Mouse (Mus musculus) mouse trophoblast stem cell (cell line): ENCODE results near the gene Ppa1.
"Not testable (repeated sequence)": the region's sequence is repeated elsewhere in the genome, so short reads cannot be mapped to it uniquely, and the experiment has no call there.

Experiments
- in situ Hi-C, 2 experiments: fragments of 300-500 bp; cut with MseI, MboI; formaldehyde crosslinking; loops; 2 replicates in 1 of 2; 3 replicates in 1 of 2; pipeline ENCODE4 v1.15.1; 2025

Gene Ppa1

DNA sequence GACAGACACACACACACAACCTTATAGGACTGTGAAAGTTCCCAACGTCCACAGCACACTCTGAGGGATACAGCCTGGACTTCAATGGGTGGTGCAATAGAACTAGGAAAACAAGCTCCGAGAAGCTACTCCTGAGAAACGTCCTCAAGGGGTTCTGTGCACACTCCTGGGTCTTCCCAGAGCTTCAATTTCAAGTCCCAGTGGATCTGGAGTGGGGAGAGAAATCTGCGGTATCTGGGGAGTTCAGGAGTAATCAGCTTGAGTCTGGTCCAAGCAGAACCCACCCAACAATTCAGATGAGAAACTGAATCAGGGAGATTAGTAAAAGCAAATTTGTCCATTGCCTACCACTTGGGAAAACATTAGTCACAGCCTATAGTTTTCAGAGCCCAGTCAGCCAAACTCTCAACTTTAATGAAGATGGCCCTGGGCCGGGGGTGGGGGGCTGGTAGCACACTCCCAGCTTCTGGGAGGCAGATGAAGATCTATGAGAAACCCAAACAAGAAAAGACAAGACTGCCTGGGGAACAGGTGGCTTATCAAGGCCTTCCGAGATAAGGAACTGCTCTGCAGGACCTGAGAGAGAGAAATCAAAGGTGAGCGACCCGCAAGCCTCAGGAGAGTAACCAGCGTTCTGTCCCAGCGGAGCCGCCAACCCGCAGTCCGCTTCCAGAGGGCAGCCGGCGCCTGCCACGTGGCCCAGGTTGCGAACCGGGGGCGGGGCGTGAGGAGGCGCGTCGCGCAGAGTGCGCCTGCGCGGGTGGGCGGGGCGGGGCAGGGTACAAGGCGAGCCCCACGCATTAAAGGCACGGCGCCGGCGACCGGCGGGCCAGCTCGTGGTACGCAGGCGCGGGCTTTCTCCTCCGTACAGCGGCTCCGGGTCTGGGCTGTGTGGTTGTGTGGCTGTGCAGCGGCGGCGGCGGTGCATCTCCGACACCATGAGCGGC is at the start of gene Ppa1:
TSS of gene Ppa1 (plus strand) at position 763 of the 947 bp plus-strand sequence.
- in situ Hi-C loops = no loop called here

DNA sequence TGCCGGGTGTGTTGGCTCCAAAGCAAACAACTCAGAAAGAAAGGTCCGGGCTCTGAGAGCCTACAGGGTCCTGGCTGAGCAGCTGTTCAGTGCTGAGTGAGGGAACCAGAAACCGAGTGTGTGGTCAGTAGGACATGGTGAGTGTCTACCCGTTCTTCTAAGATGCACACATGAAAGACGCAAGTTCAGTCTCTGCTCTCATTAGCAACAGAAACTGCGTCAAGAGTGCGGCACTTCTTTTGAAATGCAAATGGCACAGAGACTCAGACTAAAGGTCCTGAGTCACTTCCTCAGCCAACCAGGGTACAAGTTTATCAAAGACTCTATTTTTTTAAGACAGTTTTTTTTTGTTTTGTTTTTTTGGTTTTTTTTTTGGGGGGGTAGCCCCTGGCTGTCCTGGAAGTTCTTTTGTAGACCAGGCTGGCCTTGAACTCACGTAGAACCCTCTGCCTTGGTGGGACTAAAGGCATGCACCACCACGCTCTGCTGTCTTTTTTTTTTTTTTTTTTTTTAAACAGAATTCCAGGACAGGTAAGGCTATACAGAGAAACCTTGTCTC is 48.7 kb upstream of the Ppa1 start:
- in situ Hi-C loops = loop anchor here (5.0 kb wide), 1 partner anchor 107 kb away; no protein-coding TSS in a partner anchor

DNA sequence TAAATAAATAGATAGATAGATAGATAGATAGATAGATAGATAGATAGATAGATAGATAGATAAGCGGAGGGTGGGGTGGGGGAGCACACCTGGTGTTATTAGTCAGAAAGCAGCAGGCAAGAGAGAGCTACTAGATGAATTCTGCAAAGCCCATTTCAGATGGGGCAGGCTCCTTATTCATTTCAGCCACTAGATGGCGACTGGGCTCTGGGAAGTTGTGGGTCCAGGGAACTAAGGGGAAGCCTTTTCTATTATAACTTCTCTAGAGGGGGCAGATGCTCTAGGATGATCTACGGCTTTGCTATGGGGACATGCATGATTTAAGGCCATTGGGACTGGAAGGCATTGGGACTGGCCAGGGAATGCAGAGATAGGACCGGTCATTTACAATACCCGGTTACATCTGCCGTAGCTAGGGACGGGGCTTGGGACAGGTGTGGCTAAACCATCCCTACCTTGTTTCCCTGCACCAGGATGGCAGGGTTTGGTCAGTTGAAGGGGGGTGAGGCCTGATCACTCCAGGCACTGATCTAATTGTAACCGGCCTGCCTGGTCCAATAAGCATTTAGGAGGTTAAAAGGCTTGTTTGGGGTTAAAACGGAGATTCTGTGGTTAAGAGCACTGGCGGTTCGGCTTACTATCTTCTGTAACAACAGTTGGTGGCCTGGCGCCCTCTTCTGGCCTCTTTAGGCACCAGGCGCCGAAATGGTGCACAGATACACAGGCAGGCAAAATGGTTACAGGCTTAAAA is 45.9 kb upstream of the Ppa1 start:
- in situ Hi-C loops = loop anchor here (5.0 kb wide), 1 partner anchor 110 kb away; no protein-coding TSS in a partner anchor

DNA sequence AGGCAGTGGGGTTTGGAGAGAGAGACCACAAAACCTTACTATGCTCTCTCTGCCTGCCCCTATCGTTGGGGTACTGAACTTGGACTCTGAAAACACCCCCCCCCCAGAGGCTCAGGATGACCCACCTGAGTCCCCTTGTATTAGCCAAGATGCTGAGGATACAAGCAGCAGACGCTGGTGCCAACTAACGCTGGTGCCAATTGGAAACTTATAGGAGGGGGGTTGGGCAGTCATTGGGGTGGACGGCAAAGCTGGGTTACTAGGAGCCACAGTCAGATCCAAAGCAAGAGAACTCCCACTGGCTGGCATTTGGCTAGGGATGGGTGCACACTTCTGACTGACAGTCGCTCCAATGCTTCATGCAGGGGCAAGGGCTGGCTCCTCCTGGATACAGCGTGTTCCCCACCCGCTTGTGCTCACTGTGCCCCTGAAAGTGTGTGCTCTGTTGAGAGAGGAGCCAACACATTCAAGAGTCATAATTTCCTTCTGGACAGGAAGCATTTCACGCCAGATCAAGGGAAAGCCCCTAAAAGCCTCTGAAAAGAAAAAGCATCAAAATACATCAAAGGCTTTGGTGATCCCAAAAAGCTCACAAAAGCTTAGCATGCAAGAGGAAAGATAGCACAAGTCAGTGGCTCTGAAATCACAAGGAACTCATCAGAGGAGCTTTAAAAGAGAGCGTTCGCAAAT is 43.8 kb upstream of the Ppa1 start:
- in situ Hi-C loops = loop anchor here (5.0 kb wide), 2 partner anchors 53 to 112 kb away; no protein-coding TSS in a partner anchor

DNA sequence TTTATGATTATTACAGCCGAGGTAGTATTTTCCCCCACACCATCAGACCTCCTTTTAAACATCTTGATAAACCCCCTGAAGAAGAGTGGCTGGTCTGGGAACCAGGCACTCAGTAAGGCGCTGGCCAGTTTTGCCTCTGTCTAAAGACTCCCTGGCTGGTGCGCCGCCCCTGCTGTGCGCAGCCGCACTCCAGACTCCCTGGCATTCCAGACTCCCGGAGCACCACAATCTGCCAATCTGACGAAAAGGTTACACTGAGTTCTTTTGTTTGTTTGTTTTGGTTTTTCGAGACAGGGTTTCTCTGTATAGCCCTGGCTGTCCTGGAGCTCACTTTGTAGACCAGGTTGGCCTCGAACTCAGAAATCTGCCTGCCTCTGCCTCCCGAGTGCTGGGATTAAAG is 43.0 kb upstream of the Ppa1 start:
- in situ Hi-C loops = loop anchor here in 1 of 2 experiments (5.0 kb wide), 1 partner anchor 52 kb away; no protein-coding TSS in a partner anchor

DNA sequence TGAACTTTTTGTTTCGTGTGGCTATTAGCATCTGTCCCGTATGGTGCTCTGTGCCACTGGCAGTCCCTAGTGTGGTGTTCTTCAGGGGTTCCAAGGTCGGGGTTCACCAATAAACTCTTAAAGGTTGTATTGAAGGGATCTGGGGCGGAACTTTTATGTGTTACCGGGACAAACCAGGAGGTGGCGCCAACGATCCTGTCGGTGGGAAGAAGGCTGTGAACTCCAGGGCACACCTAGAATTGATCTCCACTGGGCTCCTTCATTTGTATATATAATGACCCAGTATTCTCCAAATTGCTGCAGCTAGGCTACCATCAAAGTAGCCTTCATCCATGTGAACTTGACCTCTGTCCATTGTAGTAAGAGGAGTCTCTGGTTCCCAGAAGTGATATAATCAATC is 42.5 kb upstream of the Ppa1 start:
- in situ Hi-C loops = loop anchor here in 1 of 2 experiments (5.0 kb wide), 1 partner anchor 51 kb away; no protein-coding TSS in a partner anchor

DNA sequence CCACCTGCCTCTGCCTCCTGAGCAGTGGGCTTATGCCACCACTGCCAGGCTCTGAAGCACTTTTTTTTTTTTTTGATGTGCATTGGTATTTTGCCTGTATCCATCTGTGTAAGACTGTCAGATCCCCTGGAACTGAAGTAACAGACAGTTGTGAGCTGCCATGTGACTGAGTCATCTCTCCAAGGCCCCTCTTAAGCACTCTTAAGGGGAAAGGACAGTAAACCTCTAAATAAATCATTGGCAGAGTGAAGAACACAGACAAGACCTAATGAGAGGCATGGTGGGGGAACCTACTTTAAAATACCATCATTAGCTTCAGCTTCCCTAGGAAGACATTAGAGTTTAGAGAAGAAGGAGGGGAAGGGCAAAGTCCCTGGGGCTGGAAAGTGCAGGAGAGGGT is 40.1 kb upstream of the Ppa1 start:
- in situ Hi-C loops = loop anchor here in 1 of 2 experiments (5.0 kb wide), 1 partner anchor 49 kb away; no protein-coding TSS in a partner anchor

DNA sequence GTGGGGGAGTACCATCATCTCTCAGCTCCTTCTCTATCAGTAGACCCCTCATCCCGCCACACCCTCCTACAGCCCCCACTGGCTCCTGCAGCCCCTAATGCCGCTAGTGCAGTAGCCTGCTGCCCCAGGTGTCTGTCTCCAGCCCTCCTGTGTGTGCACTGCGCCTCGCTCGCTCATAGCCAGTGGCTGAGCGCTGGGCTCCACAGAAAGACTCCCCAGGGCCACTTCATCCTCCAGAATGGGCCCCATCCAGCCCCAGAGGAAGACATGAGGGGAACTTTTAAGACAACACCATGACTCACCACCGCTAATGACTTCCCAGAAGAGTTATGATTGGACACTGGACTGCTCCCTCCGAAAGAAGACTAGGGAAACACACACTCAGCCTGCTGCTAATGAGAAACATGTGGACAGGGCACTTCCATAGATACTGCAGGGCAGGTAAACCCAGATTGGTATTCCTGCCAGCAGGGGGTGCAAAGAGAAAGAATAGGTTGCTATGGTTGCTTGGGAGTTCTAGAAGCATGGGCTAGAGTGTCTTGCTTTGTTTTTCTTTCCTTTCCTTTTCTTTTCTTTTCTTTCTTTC is 37.6 kb upstream of the Ppa1 start:
- in situ Hi-C loops = no loop called here

DNA sequence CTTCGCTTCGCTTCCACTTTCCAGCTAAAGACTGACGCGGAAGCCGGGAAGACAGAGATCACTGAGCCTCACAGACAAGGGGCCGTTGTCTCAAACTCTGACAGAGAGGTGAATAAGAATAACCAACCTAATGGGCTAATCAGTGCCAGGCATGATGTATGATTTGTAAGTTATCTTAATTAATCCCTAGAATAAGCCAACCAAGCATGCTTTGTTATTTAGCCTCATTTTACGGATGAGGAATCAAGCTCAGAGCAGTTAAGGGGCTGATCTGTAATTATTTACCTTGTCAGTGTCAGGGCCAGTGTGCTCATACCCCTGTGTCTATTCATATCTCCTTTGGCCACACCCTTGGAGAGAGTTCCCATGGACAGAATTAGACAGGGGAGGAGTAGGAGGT is 34.0 kb upstream of the Ppa1 start:
- in situ Hi-C loops = no loop called here

DNA sequence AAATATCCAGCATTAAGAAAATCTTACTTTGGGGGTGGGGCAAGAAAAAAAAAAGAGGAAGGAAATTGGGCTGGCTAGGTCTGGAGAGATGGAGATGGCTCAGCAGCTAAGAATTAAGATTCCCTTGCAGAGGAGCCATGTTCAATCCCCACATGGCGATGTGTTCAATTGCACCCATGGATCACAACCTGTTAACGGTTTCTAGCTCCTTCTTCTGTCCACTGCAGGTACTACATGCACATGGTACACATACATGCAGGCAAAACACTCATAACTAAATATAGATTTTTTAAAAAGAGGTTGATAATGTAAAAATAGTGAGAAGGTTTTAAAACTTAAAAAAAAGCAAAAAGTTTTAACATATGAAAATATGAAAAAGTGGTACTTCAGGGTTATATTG is 29.8 kb upstream of the Ppa1 start:
- in situ Hi-C loops = loop anchor here in 1 of 2 experiments (5.0 kb wide), 1 partner anchor 34 kb away; no protein-coding TSS in a partner anchor

DNA sequence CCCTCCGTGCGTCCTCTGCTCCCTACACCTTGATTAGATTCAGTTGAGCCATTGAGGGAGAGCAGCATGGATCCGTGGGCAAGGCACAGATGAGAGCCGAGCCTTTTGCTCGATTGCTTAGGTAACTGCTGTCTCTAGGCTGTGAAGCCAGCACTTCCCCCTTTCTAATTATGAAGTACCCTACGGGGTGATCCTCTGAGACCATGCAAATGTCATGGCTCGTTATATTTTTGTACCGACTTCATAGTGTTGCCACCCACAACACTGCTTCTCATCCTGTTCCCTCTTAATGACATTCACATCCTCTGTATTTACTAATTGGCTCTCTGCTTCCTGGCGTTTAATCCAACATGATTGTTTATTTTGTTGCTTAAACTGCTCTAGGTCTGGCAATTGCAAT is 26.7 kb upstream of the Ppa1 start:
- in situ Hi-C loops = no loop called here

DNA sequence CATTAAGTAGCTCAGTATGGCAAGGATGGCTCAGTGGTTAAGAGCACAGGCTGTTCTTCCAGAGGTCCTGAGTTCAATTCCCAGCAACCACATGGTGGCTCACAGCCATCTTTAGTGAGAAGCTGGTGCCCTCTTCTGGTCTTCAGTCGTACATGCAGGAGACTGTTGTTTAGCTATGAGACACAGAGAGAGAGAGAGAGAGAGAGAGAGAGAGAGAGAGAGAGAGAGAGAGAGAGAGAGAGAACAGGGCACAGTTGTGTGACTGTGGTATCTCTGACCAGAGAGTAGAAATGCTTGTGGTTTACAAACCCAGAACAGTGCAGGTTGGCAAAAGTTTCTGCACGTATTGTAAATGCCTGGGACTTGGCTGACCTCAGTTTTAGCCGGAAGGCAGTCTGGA is 24.5 kb upstream of the Ppa1 start:
- in situ Hi-C loops = not testable (repeated sequence)

DNA sequence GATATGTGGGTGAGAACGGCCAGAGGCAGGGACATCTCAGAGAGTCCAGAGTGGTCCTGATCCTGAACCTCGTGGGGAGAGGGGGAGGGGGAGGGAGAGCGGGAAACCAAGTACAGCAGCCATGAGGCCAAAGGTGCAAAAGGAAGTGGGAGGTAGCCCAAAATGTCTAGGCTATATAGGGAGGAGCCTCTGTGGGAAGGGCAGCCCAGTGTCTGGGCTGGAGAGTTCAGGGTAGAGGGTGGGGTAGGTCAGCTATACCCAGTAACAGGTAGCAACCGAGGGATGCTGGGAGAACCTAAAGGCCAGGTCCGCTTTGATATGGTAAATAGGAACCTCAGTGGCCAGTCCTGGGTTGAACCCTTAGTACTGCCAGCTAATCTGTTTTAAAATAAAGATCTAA is 23.6 kb upstream of the Ppa1 start:
- in situ Hi-C loops = no loop called here

DNA sequence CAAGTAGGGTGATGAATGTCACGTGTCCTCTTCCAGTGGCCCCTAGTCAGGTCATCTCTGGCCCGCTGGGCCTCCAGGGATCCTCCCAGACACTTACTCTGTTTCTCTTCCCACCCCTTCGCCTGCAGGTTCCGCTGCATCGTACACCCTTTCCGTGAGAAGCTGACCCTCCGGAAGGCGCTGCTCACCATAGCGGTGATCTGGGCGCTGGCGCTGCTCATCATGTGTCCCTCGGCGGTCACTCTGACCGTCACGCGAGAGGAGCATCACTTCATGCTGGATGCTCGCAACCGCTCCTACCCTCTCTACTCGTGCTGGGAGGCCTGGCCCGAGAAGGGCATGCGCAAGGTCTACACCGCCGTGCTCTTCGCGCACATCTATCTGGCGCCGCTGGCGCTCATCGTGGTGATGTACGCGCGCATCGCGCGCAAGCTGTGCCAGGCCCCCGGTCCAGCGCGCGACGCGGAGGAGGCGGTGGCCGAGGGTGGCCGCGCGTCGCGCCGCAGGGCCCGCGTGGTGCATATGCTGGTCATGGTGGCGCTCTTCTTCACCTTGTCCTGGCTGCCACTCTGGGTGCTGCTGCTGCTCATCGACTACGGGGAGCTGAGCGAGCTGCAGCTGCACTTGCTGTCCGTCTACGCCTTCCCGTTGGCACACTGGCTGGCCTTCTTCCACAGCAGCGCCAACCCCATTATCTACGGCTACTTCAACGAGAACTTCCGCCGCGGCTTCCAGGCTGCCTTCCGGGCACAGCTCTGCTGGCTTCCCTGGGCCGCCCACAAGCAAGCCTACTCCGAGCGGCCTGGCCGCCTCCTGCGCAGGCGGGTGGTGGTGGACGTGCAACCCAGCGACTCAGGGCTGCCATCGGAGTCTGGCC is 22.7 kb upstream of the Ppa1 start:
- in situ Hi-C loops = no loop called here

DNA sequence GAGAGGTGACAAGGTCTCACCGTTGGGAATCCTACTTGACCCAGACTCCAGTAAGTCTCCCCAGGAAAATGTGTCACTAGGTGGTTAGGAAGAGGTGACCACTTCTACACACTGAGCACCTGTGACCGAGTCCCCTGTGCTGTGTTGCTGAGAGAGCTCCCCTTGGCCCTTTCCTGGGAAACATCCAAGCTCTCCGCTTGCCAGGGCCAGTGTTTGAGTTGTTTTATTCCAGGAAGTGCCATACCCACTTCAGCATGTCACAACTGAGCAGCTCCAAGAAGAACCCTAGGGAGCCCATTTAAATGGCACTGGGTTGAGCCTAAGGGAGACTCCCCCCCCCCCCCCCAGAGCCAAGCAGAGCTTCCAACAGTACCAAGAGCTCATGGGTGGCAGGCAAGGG is 21.8 kb upstream of the Ppa1 start:
- in situ Hi-C loops = no loop called here

DNA sequence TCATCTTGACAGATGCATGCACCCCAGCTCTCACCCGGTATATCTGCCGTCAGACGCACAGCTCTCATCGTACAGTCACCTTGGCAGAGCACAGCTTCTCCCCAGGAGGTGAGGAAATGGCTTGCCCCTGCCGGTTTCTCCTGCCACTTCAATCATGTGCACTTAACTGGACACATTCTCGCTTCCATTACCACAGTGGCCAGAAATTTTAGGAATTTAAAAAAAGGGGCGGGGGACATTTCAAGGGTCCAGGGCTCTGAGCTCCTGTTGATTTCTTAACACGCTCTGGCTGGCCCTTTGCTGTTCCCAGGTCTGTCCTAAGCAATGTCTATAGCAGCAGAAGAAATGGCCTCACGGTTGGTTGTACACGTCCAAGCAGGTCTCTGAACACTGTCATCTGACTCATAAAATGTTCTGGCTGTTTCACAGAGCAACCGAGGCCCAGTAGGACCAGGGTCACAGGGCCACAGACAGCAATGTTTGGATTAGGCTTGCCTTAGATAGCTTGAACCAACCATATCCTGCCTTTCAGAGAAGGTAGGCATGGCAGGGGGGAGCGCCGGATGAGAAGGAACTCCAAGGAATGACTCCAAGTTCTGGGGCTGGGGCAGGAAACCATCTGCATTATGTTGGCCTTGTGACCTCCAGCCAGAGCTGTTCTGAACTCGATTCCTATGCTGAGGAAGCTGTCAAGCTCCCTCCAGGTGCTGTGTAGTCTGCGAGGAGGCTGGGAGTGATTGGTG is 21.0 kb upstream of the Ppa1 start:
- in situ Hi-C loops = no loop called here

DNA sequence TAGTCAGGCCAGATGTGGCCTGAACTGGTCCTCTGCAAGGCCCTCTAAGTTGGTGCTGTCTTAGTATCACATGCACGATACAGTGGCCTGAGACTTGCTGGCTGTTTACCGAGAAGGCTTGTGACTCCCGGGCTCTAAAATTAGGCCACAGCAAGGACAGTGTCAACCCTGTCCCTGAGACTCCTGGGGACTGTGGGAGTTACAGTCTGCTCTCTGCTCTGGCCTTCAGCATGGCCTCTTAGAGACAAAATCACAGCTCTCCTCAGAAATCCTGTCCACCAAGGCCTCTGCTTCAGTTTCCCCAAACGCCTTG is 20.5 kb upstream of the Ppa1 start:
- in situ Hi-C loops = no loop called here

DNA sequence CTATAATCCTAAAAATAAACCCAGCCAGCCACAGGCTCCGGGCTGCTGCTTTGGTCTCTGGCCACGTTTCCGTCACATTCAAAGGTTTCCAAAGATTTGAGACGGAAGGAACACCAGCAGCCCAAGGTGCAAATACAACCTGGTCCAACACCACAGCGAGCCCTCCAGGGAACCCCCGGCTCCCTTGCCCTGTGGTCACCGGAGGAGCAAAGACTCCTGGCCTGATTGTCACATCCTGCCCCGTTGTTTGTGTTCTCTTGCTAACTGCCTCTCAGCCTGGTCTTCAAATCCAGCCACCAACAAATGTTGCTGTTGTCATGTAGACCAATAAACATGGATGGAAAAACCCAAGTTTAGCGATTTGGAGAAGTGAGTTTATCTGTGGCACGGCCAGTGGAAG is 15.9 kb upstream of the Ppa1 start:
- in situ Hi-C loops = no loop called here

DNA sequence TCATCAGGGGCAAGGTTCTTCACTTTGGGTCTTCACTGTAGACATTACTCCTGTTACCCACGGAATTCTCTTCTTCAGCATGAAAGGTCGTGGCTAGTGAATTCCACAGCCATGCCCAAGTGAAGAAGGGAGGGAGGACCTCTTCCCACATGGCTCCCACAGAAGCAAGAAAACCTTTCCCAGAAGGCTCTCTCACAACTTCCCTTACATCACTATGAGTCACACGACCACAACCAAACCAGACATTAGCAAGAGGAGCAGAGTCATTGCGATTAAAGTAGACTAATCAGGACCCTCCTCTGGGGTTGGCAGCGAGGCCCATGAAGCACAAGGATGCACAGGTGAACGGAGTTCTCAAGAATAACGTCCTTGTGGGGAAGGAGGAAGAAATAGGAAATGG is 11.3 kb upstream of the Ppa1 start:
- in situ Hi-C loops = no loop called here
